Mouse (Mus musculus): Measurements from ENCODE around the gene Gnas. TPM values are rescaled to one million over a fixed set of nuclear protein-coding genes. Genes with fewer than 3 reads are reported as not detected.

The Gnas gene
- total RNA-seq, 2 experiments from 2014 or later: 1,353 to 1,383 TPM

DNA sequence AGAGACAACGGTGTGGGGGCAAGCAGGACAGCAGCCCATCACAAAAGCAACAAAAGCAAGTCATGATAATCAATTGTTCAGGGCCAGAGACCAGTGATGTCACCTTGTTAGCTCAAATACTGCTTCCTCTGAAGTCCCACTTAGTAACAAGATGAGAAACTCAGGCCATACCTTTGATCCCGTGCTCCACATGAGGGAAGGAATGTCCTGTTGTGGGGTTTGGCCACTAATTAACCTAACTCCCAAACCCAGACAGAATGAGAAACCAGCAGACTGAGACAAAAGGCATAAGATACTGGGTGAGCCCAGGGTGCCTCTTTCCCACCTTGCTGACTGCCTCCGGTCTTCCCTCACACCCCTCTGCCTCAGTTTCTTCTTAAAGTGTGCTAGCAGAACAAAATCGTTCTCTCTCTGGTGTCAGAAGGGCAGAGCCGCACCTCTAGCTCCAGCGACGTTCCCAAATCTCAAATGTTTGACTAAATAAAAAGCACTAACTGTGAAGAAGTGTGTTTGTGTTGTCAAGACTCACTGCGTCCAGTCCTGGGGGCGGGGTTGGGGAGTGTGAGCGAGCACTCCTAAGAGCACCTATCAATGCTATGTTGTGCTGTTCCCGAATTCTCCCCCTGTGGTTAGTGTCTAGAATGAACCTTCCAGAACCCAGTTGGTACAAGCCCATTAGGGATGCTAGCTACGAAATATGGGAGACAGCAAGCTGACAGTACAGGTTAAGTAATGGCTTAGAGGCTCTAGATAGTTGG lies 4.7 kb downstream of the Gnas start:
- DNase-seq: no peak

DNA sequence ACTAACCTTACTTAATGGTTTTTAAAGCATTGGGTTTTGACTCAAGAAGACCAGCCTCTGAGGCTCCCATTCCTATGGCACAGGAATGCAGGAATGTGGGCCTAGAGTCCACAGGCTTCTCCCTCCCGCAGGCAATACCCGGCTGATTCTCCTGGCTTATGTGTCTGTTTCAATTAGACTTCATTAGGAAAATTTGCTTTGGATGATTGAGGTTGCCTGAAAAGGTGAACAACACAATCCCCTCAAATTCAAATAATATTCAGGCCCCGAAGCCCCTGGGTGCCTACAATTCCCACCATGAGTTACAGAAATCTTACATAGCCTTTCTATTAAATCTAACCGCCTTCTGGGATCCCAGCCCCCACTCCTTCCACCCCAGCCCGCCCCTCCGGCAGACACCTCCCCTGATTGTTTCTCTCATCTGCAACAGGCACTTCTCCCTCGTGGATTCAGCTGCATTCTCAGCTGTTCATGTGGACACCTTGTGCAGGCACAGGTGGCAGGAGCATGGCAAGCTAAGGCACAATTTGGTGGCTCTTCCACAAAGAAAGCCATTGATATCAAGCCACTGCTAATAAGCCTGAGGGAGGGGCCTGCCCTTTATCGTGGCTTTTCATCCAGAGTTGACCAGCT lies 7.0 kb downstream of the Gnas start:
- intact Hi-C loops (cut with DNase I): loop anchor here (10.0 kb wide), 2 partner anchors 176 to 216 kb away; partner anchors contain the start of genes Npepl1 and Stx16
- no peak for DNase-seq

More for the DNA sequence above, 4.7 kb downstream of the Gnas start:
- intact Hi-C loops (cut with DNase I): loop anchor here (10.0 kb wide), 1 partner anchor 1104 kb away; no protein-coding TSS in a partner anchor

DNA sequence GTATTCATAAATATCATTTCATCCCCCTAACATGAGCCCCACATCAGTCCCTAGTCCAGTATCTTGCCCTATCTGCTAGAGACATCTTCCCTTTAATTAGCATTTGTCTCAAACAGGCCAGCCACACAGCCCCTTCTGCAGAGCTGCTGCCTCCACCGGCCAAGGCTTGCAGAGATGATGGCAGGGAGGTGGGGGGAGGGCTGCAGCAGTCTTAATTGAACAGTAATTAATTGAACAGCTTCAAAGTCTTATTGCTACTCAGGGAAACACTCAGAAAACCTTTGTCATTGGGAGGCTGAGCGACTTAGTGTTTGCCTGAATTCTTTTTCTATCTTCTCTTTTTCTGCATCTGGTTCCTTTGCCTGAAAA lies 7.5 kb downstream of the Gnas start:
- no peak for DNase-seq
- intact Hi-C loops (cut with DNase I): loop anchor here (10.0 kb wide), 2 partner anchors 177 to 217 kb away; partner anchors contain the start of genes Npepl1 and Stx16

DNA sequence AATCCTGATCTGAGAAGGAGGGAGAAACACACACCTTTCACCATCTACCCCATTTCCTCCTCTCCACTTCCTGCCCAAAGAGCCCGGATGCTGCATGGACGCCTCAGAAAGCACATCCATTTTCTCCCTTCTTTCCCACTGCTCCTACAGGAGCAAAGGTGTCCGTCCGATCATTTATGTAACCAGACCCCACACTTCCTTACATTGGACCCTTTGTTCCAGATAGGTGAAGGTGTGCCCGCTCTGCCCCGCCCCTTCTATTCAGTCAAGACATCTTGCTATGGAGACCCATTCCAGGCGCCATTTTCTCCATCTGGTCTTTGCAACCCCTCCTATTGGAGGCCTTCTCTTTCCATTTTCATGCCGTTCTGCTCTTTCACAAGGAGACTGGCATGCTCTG lies 10.3 kb downstream of the Gnas start:
- intact Hi-C loops (cut with DNase I): loop anchor here (10.0 kb wide), 2 partner anchors 180 to 220 kb away; partner anchors contain the start of genes Npepl1 and Stx16
- DNase-seq: no peak

DNA sequence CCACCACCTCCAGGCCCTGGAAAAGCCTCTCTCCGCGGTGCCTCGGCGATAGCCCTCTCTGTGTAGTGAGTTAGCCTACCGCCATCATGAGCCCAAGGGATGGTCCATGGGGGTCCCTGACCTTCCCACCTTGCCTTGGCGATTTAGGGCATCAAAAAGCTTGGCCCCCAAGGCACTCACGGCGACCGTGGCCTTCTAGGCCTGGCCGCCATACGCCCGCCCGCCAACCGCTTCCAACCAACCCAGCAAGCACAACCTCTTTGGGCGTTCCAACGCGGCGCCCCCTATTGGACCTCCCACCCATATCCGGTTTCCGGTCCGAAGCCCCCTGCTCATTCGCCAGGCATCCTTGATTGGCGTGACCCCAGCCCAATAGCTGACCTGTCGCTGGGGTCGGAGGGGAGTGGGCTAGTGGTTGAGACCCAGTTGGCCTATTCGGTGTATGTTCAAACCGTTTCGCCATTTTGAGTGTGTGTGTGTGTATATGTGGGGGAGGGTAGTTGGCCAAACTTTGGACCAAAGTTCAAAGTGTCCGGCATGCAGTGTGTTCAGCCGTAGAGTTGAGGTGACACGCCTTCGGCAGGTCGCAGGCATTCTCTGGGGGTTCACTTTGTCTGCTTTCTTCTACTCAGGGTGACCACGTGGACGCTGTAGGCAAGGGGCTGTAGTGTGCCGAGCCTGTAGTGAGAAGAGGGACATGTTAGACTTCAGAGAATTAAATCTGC lies 11.2 kb downstream of the Gnas start:
- peak; percentile 67 to 75 for DNase-seq
- intact Hi-C loops (cut with DNase I): loop anchor here (10.0 kb wide), 2 partner anchors 181 to 221 kb away; partner anchors contain the start of genes Npepl1 and Stx16

GRCm38 (mm10) chr2:174295900-174296465 lies 11.9 kb downstream of the Gnas start:
- intact Hi-C loops (cut with DNase I): loop anchor here (10.0 kb wide), 2 partner anchors 181 to 221 kb away; partner anchors contain the start of genes Npepl1 and Stx16
- no peak for DNase-seq

DNA sequence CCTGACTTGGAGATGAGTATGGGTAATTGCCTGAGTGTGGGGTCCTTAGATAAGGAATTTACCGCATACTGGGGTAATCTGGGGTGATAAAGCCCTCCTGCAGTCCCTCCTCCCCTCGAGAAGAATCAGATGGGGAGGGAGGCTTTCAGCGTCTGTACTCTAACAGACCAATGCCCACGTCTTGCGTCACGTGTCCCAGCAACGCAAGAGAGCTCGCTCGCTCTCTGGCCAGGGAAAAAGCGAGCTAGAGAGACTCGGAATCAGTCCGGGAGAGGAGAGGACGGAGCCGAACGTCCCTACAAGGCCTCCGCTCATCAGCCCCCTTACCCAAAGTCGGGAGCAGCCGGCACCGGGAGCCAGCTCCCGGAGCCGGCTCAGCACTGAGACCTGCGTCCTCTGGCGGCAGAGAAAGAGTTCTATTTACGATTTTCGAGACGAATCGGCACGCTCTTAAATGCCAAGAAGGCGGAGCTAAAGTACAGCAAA lies 13.0 kb downstream of the Gnas start:
- peak in 1 of 2 experiments; percentile 63 for DNase-seq
- intact Hi-C loops (cut with DNase I): loop anchor here (10.0 kb wide), 2 partner anchors 182 to 222 kb away; partner anchors contain the start of genes Npepl1 and Stx16

DNA sequence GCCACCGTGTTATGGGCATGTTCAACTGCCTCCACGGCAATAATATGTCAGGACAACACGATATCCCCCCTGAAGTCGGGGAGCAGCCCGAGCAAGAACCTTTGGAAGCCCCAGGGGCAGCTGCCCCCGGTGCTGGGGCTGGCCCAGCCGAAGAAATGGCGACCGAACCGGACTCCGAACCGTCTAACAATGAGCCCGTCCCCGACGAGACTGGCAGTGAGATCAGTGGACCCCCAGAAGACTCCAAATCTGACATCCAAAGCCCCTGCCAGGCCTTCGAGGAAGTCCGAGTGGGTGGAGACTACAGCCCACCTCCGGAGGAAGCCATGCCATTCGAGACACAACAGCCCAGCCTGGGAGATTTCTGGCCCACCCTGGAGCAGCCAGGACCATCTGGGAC lies 13.7 kb downstream of the Gnas start:
- DNase-seq: no peak
- intact Hi-C loops (cut with DNase I): loop anchor here (10.0 kb wide), 2 partner anchors 183 to 223 kb away; partner anchors contain the start of genes Npepl1 and Stx16

GRCm38 (mm10) chr2:174298471-174298870 lies 14.4 kb downstream of the Gnas start:
- intact Hi-C loops (cut with DNase I): loop anchor here (10.0 kb wide), 2 partner anchors 184 to 224 kb away; partner anchors contain the start of genes Npepl1 and Stx16

GRCm38 (mm10) chr2:174299091-174299770 lies 15.1 kb downstream of the Gnas start:
- intact Hi-C loops (cut with DNase I): loop anchor here (10.0 kb wide), 2 partner anchors 184 to 224 kb away; partner anchors contain the start of genes Npepl1 and Stx16

More at GRCm38 (mm10) chr2:174298471-174298870, 14.4 kb downstream of the Gnas start:
- no peak for DNase-seq

GRCm38 (mm10) chr2:174299771-174300160 lies 15.6 kb downstream of the Gnas start:
- intact Hi-C loops (cut with DNase I): loop anchor here (10.0 kb wide), 2 partner anchors 185 to 225 kb away; partner anchors contain the start of genes Npepl1 and Stx16
- no peak for DNase-seq

More at GRCm38 (mm10) chr2:174299091-174299770, 15.1 kb downstream of the Gnas start:
- no peak for DNase-seq

- no peak for DNase-seq
- intact Hi-C loops (cut with DNase I): no loop called here
Observed at GRCm38 (mm10) chr2:174300186-174300585, 16.1 kb downstream of the Gnas start.

DNA sequence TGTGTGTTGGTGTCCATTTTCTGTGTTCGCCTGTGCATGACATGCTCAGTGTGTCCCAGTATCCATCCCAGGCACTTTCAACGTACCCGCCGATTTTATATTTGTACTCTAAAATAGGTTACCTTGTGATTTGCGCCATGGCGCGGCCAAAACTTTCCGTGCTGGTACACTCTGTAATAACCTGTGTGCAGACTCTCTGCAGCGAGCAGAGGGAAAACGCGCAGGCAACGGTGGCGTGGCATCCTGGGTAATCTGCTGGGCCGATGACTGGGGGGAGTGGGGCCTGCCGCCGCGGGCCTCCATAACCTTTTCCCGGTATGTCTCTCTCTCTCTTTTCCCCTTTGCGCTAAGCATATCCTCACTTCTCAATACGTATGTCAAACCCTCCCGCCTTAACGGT lies 16.5 kb downstream of the Gnas start:
- DNase-seq: no peak
- intact Hi-C loops (cut with DNase I): no loop called here

DNA sequence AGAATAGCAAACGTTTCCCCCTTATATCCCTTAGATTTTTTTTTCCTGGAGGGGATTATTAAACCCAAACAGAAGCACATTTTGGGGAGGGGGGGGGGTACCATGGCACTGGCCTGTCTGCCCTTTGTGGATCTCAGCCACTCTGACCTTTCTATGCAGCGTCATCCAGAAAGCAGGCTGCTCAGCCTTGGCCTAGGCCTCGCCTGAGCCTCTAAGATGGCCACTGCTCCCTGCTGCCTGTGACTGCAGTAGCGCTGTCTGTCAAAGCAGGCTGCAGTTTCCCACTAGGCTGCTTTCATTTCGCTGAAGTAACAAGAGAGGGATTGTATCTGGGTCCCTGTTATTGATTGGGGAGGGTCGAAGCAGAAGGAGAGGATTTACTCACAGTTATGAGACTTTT lies 18.4 kb downstream of the Gnas start:
- no peak for DNase-seq
- intact Hi-C loops (cut with DNase I): no loop called here

GRCm38 (mm10) chr2:174305646-174306045 lies 21.5 kb downstream of the Gnas start:
- intact Hi-C loops (cut with DNase I): loop anchor here (5.0 kb wide), 1 partner anchor 718 kb away; no protein-coding TSS in a partner anchor

GRCm38 (mm10) chr2:174307903-174308302 lies 23.8 kb downstream of the Gnas start:
- DNase-seq: no peak
- intact Hi-C loops (cut with DNase I): loop anchor here (5.0 kb wide), 1 partner anchor 721 kb away; no protein-coding TSS in a partner anchor

More at GRCm38 (mm10) chr2:174305646-174306045, 21.5 kb downstream of the Gnas start:
- DNase-seq: no peak

- DNase-seq: peak; percentile 62 to 70
- intact Hi-C loops (cut with DNase I): loop anchor here (1.0 to 5.0 kb wide), 5 partner anchors 106 to 542 kb away; partner anchors contain the start of genes Nelfcd and Tubb1
Observed at GRCm38 (mm10) chr2:174310913-174311514, 26.9 kb downstream of the Gnas start.

DNA sequence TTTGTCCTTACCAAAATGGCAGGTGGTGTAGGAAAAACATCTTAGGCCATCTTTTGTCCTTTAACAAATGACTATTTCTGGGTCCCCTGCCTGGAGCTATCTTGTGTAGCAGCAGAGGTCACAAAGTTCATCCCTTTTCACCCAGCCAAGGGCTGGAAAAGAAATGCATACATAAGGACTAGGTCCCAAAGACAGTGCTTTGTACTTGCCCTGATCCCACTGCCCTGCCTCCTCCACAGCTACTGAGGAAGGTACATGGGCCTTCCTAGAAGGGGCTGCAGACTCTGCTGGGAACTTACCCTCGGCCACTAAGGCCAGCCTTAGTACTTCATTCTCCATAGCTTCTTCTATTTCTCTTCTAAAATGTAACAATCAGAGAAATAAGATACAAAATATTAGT lies 27.5 kb downstream of the Gnas start:
- intact Hi-C loops (cut with DNase I): loop anchor here (1.0 to 5.0 kb wide), 8 partner anchors 106 to 589 kb away; partner anchors contain the start of genes Nelfcd and Tubb1
- DNase-seq: no peak
